Mouse (Mus musculus): ENCODE measurements around the gene Toe1. TPM values are rescaled to one million over a fixed set of nuclear protein-coding genes. Genes with fewer than 3 reads are reported as not detected.

The Toe1 gene
- polyA plus RNA-seq (2014; fragmentation: Illumina TruSeq; extraction: RNeasy Lipid Tissue Mini Kit (QIAGEN cat#74804); ENCODE audit: low read depth, low replicate concordance), result 5.2 TPM

GRCm38 (mm10) chr4:116807197-116808129, at the start of gene Toe1, which contains the start of gene Mutyh:
Gene Toe1 (minus strand): TSS chr4:116807640.
Gene Mutyh (plus strand): TSS chr4:116807723.

GRCm38 (mm10) chr4:116821694-116822016, 14.2 kb upstream of the Toe1 start, which contains the start of gene Hpdl:
Gene Hpdl (minus strand): TSS chr4:116821707.

Other genes starting within 250 kb of the Toe1 start
- 83.8 TPM for gene Gpbp1l1, start 250.0 kb downstream of the Toe1 start, polyA plus RNA-seq (2014; fragmentation: Illumina TruSeq; extraction: RNeasy Lipid Tissue Mini Kit (QIAGEN cat#74804); ENCODE audit: low read depth, low replicate concordance)
- gene Ccdc17, start 211.0 kb downstream of the Toe1 start, polyA plus RNA-seq (2014; fragmentation: Illumina TruSeq; extraction: RNeasy Lipid Tissue Mini Kit (QIAGEN cat#74804); ENCODE audit: low read depth, low replicate concordance), result 4.5 TPM
- gene Nasp, start 179.7 kb downstream of the Toe1 start, polyA plus RNA-seq (2014; fragmentation: Illumina TruSeq; extraction: RNeasy Lipid Tissue Mini Kit (QIAGEN cat#74804); ENCODE audit: low read depth, low replicate concordance), result 69.5 TPM
- gene Akr1a1, start 156.0 kb downstream of the Toe1 start, polyA plus RNA-seq (2014; fragmentation: Illumina TruSeq; extraction: RNeasy Lipid Tissue Mini Kit (QIAGEN cat#74804); ENCODE audit: low read depth, low replicate concordance), result 960 TPM
- gene Prdx1, start 122.1 kb downstream of the Toe1 start, polyA plus RNA-seq (2014; fragmentation: Illumina TruSeq; extraction: RNeasy Lipid Tissue Mini Kit (QIAGEN cat#74804); ENCODE audit: low read depth, low replicate concordance), result 4,921 TPM
- 57.8 TPM for gene Mmachc, start 99.2 kb downstream of the Toe1 start, polyA plus RNA-seq (2014; fragmentation: Illumina TruSeq; extraction: RNeasy Lipid Tissue Mini Kit (QIAGEN cat#74804); ENCODE audit: low read depth, low replicate concordance)
- 16.2 TPM for gene Ccdc163, start 99.1 kb downstream of the Toe1 start, polyA plus RNA-seq (2014; fragmentation: Illumina TruSeq; extraction: RNeasy Lipid Tissue Mini Kit (QIAGEN cat#74804); ENCODE audit: low read depth, low replicate concordance)
- 2.0 TPM for gene Tesk2, start 86.7 kb downstream of the Toe1 start, polyA plus RNA-seq (2014; fragmentation: Illumina TruSeq; extraction: RNeasy Lipid Tissue Mini Kit (QIAGEN cat#74804); ENCODE audit: low read depth, low replicate concordance)
- gene Mutyh, start 83 bp upstream of the Toe1 start, polyA plus RNA-seq (2014; fragmentation: Illumina TruSeq; extraction: RNeasy Lipid Tissue Mini Kit (QIAGEN cat#74804); ENCODE audit: low read depth, low replicate concordance), result not detected
- not detected for gene Hpdl, start 14.1 kb upstream of the Toe1 start, polyA plus RNA-seq (2014; fragmentation: Illumina TruSeq; extraction: RNeasy Lipid Tissue Mini Kit (QIAGEN cat#74804); ENCODE audit: low read depth, low replicate concordance)
- gene Zswim5, start 69.7 kb upstream of the Toe1 start, polyA plus RNA-seq (2014; fragmentation: Illumina TruSeq; extraction: RNeasy Lipid Tissue Mini Kit (QIAGEN cat#74804); ENCODE audit: low read depth, low replicate concordance), result 3.1 TPM
- gene Urod, start 186.8 kb upstream of the Toe1 start, polyA plus RNA-seq (2014; fragmentation: Illumina TruSeq; extraction: RNeasy Lipid Tissue Mini Kit (QIAGEN cat#74804); ENCODE audit: low read depth, low replicate concordance), result 14.3 TPM
- gene Hectd3, start 187.7 kb upstream of the Toe1 start, polyA plus RNA-seq (2014; fragmentation: Illumina TruSeq; extraction: RNeasy Lipid Tissue Mini Kit (QIAGEN cat#74804); ENCODE audit: low read depth, low replicate concordance), result 5.8 TPM
- 37.5 TPM for gene Eif2b3, start 211.8 kb upstream of the Toe1 start, polyA plus RNA-seq (2014; fragmentation: Illumina TruSeq; extraction: RNeasy Lipid Tissue Mini Kit (QIAGEN cat#74804); ENCODE audit: low read depth, low replicate concordance)